Mouse (Mus musculus) cerebellum, postnatal 36 days (tissue): ENCODE data around the gene Fam89b.
A peak's percentile ranks its signal among the peaks of the same experiment; 100 is the strongest.

Experiments used
- DNase-seq, 2 experiments: peaks; one replicate each; pipeline ENCODE4 v3.0.0; 2021 to 2022; ENCODE audit warnings: mixed read lengths in 2 of 2

The Fam89b gene

GRCm38 (mm10) chr19:5729444-5729815 lies at the start of gene Fam89b:
Fam89b (minus strand) TSS chr19:5729653.
- peak; percentile 82 to 84 for DNase-seq

- no peak for DNase-seq
Observed at GRCm38 (mm10) chr19:5778312-5778711, 48.9 kb upstream of the Fam89b start.

GRCm38 (mm10) chr19:5777387-5778032 lies 48.1 kb upstream of the Fam89b start:
- DNase-seq, result no peak

- peak; percentile 94 to 95 for DNase-seq
Observed at GRCm38 (mm10) chr19:5770925-5771860, 41.7 kb upstream of the Fam89b start, which contains the start of gene Scyl1. Scyl1 (minus strand) TSS chr19:5771419.

GRCm38 (mm10) chr19:5770311-5770710 lies 40.9 kb upstream of the Fam89b start:
- DNase-seq, result no peak

- no peak for DNase-seq
Observed at GRCm38 (mm10) chr19:5767271-5767670, 37.8 kb upstream of the Fam89b start.

- DNase-seq, result no peak
Observed at GRCm38 (mm10) chr19:5763163-5763562, 33.7 kb upstream of the Fam89b start.

GRCm38 (mm10) chr19:5758878-5759403 lies 29.5 kb upstream of the Fam89b start:
- DNase-seq, result no peak

- peak in 1 of 2 experiments; percentile 22 for DNase-seq
Observed at GRCm38 (mm10) chr19:5756991-5757636, 27.7 kb upstream of the Fam89b start.

- peak in 1 of 2 experiments; percentile 23 for DNase-seq
Observed at GRCm38 (mm10) chr19:5756321-5756985, 27.0 kb upstream of the Fam89b start.

- peak in 1 of 2 experiments; percentile 43 for DNase-seq
Observed at GRCm38 (mm10) chr19:5751742-5752141, 22.3 kb upstream of the Fam89b start.

- DNase-seq, result no peak
Observed at GRCm38 (mm10) chr19:5750951-5751350, 21.5 kb upstream of the Fam89b start.

- DNase-seq, result no peak
Observed at GRCm38 (mm10) chr19:5749476-5749875, 20.0 kb upstream of the Fam89b start.

GRCm38 (mm10) chr19:5746907-5747363 lies 17.5 kb upstream of the Fam89b start:
- DNase-seq, result no peak

- DNase-seq, result no peak
Observed at GRCm38 (mm10) chr19:5745756-5746710, 16.6 kb upstream of the Fam89b start.

- DNase-seq, result peak; percentile 65 to 74
Observed at GRCm38 (mm10) chr19:5743576-5743975, 14.1 kb upstream of the Fam89b start.

- peak in 1 of 2 experiments; percentile 58 for DNase-seq
Observed at GRCm38 (mm10) chr19:5742241-5742641, 12.8 kb upstream of the Fam89b start.

- peak; percentile 73 to 75 for DNase-seq
Observed at GRCm38 (mm10) chr19:5741641-5742240, 12.3 kb upstream of the Fam89b start.

- peak; percentile 73 to 84 for DNase-seq
Observed at GRCm38 (mm10) chr19:5740320-5741317, 11.2 kb upstream of the Fam89b start, which contains the start of gene Ltbp3. Ltbp3 (plus strand) TSS chr19:5740904.
